Mouse (Mus musculus) hindbrain, embryonic 12.5 days (tissue): ENCODE measurements at regions not wholly inside any gene's neighbourhood (a gene's known extent, or its start where the extent isn't known, plus 50 kb on each side); places are given as distances from the start of the nearest gene placed in this dataset.

Source experiments
- ATAC-seq: fragments of 200-750 bp; cut with Nextera tagmentation; 2 replicates; pipeline ENCODE4 v1.8.0; 2017; ENCODE audit warnings: moderate TSS enrichment; ENCODE audit not compliant: low FRiP score
- H3K27ac ChIP-seq: fragments of 300-500 bp; sonication (generic); 2 replicates; pipeline ENCODE4 v1.5.1; 2016; ENCODE audit warnings: mild to moderate bottlenecking
- H3K27me3 ChIP-seq: fragments of 300-500 bp; sonication (generic); 2 replicates; pipeline ENCODE4 v1.6.1; 2016; ENCODE audit warnings: mild to moderate bottlenecking
- H3K36me3 ChIP-seq: fragments of 300-500 bp; sonication (generic); 2 replicates; pipeline ENCODE4 v1.6.1; 2016; ENCODE audit warnings: mild to moderate bottlenecking
- H3K4me1 ChIP-seq: fragments of 300-500 bp; sonication (generic); 2 replicates; pipeline ENCODE4 v1.6.1; 2016
- H3K4me2 ChIP-seq: fragments of 300-500 bp; sonication (generic); replicated peaks from 2 replicates; pipeline ENCODE4 v1.6.1; 2016; ENCODE audit warnings: mild to moderate bottlenecking
- H3K4me3 ChIP-seq: fragments of 300-500 bp; sonication (generic); 2 replicates; pipeline ENCODE4 v1.5.1; 2016; ENCODE audit warnings: mild to moderate bottlenecking
- H3K9ac ChIP-seq: fragments of 300-500 bp; sonication (generic); 2 replicates; pipeline ENCODE4 v1.6.1; 2016; ENCODE audit warnings: mild to moderate bottlenecking, moderate library complexity
- H3K9me3 ChIP-seq: fragments of 300-500 bp; sonication (generic); replicated peaks from 2 replicates; pipeline ENCODE4 v1.6.1; 2016; ENCODE audit warnings: mild to moderate bottlenecking
- WGBS: fragments of 180-500 bp; shearing (Covaris S2); methylation state at CpG from one replicate; pipeline ENCODE4 v1.1.7; 2016; 5-methylcytosine and 5-hydroxymethylcytosine counted together

- H3K9me3 ChIP-seq, result peaks cover 4% of the 10 kb centered on the region; the same call in 1 of the 2 replicates
- H3K27me3 ChIP-seq, result no peaks in the 10 kb centered on the region
- no peak overlapping the region for H3K4me2 ChIP-seq
- H3K27ac ChIP-seq, result no peak overlapping the region
- H3K4me3 ChIP-seq, result no peak overlapping the region
- H3K36me3 ChIP-seq, result no peaks in the 10 kb centered on the region
- H3K9ac ChIP-seq, result no peak overlapping the region
- ATAC-seq, result no peak
- no peaks in the 10 kb centered on the region for H3K4me1 ChIP-seq
Measured at GRCm38 (mm10) chr13:84365503-84365902, 143.4 kb downstream of the Tmem161b start.

- no peak overlapping the region for H3K4me2 ChIP-seq
- no peak overlapping the region for H3K4me3 ChIP-seq
- H3K27me3 ChIP-seq, result no peaks in the 10 kb centered on the region
- no peaks in the 10 kb centered on the region for H3K36me3 ChIP-seq
- H3K9ac ChIP-seq, result no peak overlapping the region
- no peaks in the 10 kb centered on the region for H3K4me1 ChIP-seq
- no peak overlapping the region for H3K27ac ChIP-seq
- no peak for ATAC-seq
- H3K9me3 ChIP-seq, result peaks cover 4% of the 10 kb centered on the region; the same call in 1 of the 2 replicates
Measured at GRCm38 (mm10) chr13:84366017-84366416, 143.9 kb downstream of the Tmem161b start.

GRCm38 (mm10) chr13:84366839-84367238 lies 144.7 kb downstream of the Tmem161b start:
- H3K36me3 ChIP-seq, result no peaks in the 10 kb centered on the region
- WGBS, result 83% methylated on average over 1 of the region's 1 CpGs
- H3K9me3 ChIP-seq, result peaks cover 4% of the 10 kb centered on the region; the same call in 1 of the 2 replicates
- no peak overlapping the region for H3K27ac ChIP-seq
- no peak overlapping the region for H3K9ac ChIP-seq
- ATAC-seq, result no peak
- H3K4me3 ChIP-seq, result no peak overlapping the region
- no peaks in the 10 kb centered on the region for H3K4me1 ChIP-seq
- H3K4me2 ChIP-seq, result no peak overlapping the region
- no peaks in the 10 kb centered on the region for H3K27me3 ChIP-seq

- Histone ChIP-seq H3K27ac (no peak overlapping the region), H3K4me1 (no peaks in the 10 kb centered on the region), H3K36me3 (no peaks in the 10 kb centered on the region), H3K27me3 (no peaks in the 10 kb centered on the region), H3K9ac (no peak overlapping the region), H3K4me2 (no peak overlapping the region), H3K9me3 (peaks cover 4% of the 10 kb centered on the region; the same call in 1 of the 2 replicates), H3K4me3 (no peak overlapping the region)
- 93% methylated on average over 2 of the region's 2 CpGs for whole genome bisulfite sequencing
- no peak for ATAC-seq
Measured at GRCm38 (mm10) chr13:84368225-84368624, 146.1 kb downstream of the Tmem161b start.

- Histone ChIP-seq H3K27ac (no peak overlapping the region), H3K36me3 (no peaks in the 10 kb centered on the region), H3K27me3 (no peaks in the 10 kb centered on the region), H3K4me2 (no peak overlapping the region), H3K4me1 (no peaks in the 10 kb centered on the region), H3K9ac (no peak overlapping the region), H3K9me3 (no peaks in the 10 kb centered on the region), H3K4me3 (no peak overlapping the region)
- WGBS, result 90% methylated on average over 4 of the region's 4 CpGs
- ATAC-seq, result no peak
Measured at GRCm38 (mm10) chr13:84374711-84375257, 152.7 kb downstream of the Tmem161b start.

GRCm38 (mm10) chr13:84375941-84376340 lies 153.8 kb downstream of the Tmem161b start:
- H3K9me3 ChIP-seq, result no peaks in the 10 kb centered on the region
- H3K27ac ChIP-seq, result no peak overlapping the region
- H3K4me1 ChIP-seq, result no peaks in the 10 kb centered on the region
- 91% methylated on average over 4 of the region's 4 CpGs for WGBS
- no peaks in the 10 kb centered on the region for H3K27me3 ChIP-seq
- ATAC-seq, result no peak
- no peak overlapping the region for H3K4me2 ChIP-seq
- H3K9ac ChIP-seq, result no peak overlapping the region
- H3K36me3 ChIP-seq, result no peaks in the 10 kb centered on the region
- H3K4me3 ChIP-seq, result no peak overlapping the region

- Histone ChIP-seq H3K27ac (no peak overlapping the region), H3K27me3 (no peaks in the 10 kb centered on the region), H3K4me2 (no peak overlapping the region), H3K4me3 (no peak overlapping the region), H3K4me1 (no peaks in the 10 kb centered on the region), H3K36me3 (no peaks in the 10 kb centered on the region), H3K9me3 (0 out of 2 replicates have a peak, but pooled peaks cover 2% of the 10 kb centered on the region), H3K9ac (no peak overlapping the region)
- ATAC-seq, result no peak
- WGBS, result 90% methylated on average over 5 of the region's 5 CpGs
Measured at GRCm38 (mm10) chr13:84378553-84379332, 156.6 kb downstream of the Tmem161b start.

- Histone ChIP-seq H3K36me3 (no peaks in the 10 kb centered on the region), H3K4me3 (no peak overlapping the region), H3K9ac (no peak overlapping the region), H3K4me1 (no peaks in the 10 kb centered on the region), H3K27me3 (no peaks in the 10 kb centered on the region), H3K4me2 (no peak overlapping the region), H3K9me3 (no peaks in the 10 kb centered on the region), H3K27ac (no peak overlapping the region)
- no peak for ATAC-seq
- 87% methylated on average over 3 of the region's 3 CpGs for WGBS
Measured at GRCm38 (mm10) chr13:84391554-84391953, 169.5 kb downstream of the Tmem161b start.

- no peaks in the 10 kb centered on the region for H3K36me3 ChIP-seq
- H3K4me3 ChIP-seq, result no peak overlapping the region
- no peak overlapping the region for H3K9ac ChIP-seq
- peak; percentile 84 for ATAC-seq
- WGBS, result 25% methylated on average over 7 of the region's 7 CpGs
- H3K4me2 ChIP-seq, result no peak overlapping the region
- peaks cover 21% of the 10 kb centered on the region for H3K4me1 ChIP-seq
- H3K9me3 ChIP-seq, result no peaks in the 10 kb centered on the region
- 0 out of 2 replicates have a peak overlapping the region, but pooled peaks have one; percentile 17 for H3K27ac ChIP-seq
- H3K27me3 ChIP-seq, result no peaks in the 10 kb centered on the region
Measured at GRCm38 (mm10) chr13:84398476-84399344, 176.6 kb downstream of the Tmem161b start.

- H3K4me1 ChIP-seq, result peaks cover 24% of the 10 kb centered on the region
- no peaks in the 10 kb centered on the region for H3K9me3 ChIP-seq
- 17% methylated on average over 3 of the region's 3 CpGs for WGBS
- H3K27ac ChIP-seq, result peak overlapping the region; percentile 67
- no peak overlapping the region for H3K4me3 ChIP-seq
- no peaks in the 10 kb centered on the region for H3K27me3 ChIP-seq
- 0 out of 2 replicates have a peak overlapping the region, but pooled peaks have one; percentile 8 for H3K4me2 ChIP-seq
- H3K9ac ChIP-seq, result no peak overlapping the region
- ATAC-seq, result 0 out of 2 replicates have a peak, but pooled peaks have one; percentile 32
- no peaks in the 10 kb centered on the region for H3K36me3 ChIP-seq
Measured at GRCm38 (mm10) chr13:84399345-84400170, 177.5 kb downstream of the Tmem161b start.

- no peak overlapping the region for H3K27ac ChIP-seq
- peaks cover 28% of the 10 kb centered on the region for H3K4me1 ChIP-seq
- ATAC-seq, result no peak
Measured at GRCm38 (mm10) chr13:84401006-84401405, 178.9 kb downstream of the Tmem161b start.

More at GRCm38 (mm10) chr13:84401006-84401405, 178.9 kb downstream of the Tmem161b start:
- H3K9me3 ChIP-seq, result no peaks in the 10 kb centered on the region
- H3K4me2 ChIP-seq, result no peak overlapping the region
- H3K9ac ChIP-seq, result no peak overlapping the region
- H3K36me3 ChIP-seq, result no peaks in the 10 kb centered on the region
- no peak overlapping the region for H3K4me3 ChIP-seq
- no peaks in the 10 kb centered on the region for H3K27me3 ChIP-seq
